Mouse (Mus musculus): ENCODE measurements at regions not wholly inside any gene's neighbourhood (a gene's known extent, or its start where the extent isn't known, plus 50 kb on each side); places are given as distances from the start of the nearest gene placed in this dataset.

DNA sequence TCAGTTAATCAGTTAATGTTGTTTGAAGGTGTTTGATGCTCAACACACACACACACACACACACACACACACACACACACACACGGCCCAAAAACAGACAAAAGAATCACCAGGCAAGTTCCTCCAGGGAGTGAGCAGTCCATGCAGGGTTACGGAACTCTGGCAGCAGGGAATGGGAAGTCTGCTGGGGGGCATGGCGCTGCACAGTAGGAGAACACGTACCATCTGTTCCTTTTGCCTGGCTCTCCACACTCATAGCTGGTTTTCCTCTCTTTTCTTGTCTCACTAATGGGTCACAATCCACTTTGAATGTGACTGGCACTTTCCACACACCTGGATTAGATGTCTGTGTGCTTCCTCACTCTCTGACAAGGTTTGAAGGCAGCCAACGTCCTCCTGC lies 151.8 kb downstream of the Rpl14 start:
- H3K79me2 ChIP-seq (ENCODE audit: control insufficient read depth, insufficient read depth, low read length, poor library complexity), result no peaks in the 10 kb centered on the region
- H3K27ac ChIP-seq (ENCODE audit: control insufficient read depth, low read depth, low read length), result no peak overlapping the region
- no peak overlapping the region for H3K4me3 ChIP-seq (ENCODE audit: control insufficient read depth in 1 of 2, insufficient read depth in 1 of 2, low read depth in 2 of 2, low read length in 2 of 2)
- no peaks in the 10 kb centered on the region for H3K4me1 ChIP-seq (ENCODE audit: control insufficient read depth in 1 of 2, insufficient read depth in 2 of 2, low read length in 2 of 2)
- H3K9ac ChIP-seq (ENCODE audit: control insufficient read depth, low read depth, low read length, poor library complexity, severe bottlenecking), result no peak overlapping the region
- no peak for DNase-seq (ENCODE audit: low read depth, low spot score)
- TF ChIP-seq GABPA (IDR thresholded peaks at IDR 0.05; ENCODE audit: low read depth, low read length) (no peak), USF2 (IDR thresholded peaks at IDR 0.05; ENCODE audit: borderline replicate concordance in 1 of 2, insufficient read depth in 1 of 2, low read depth in 1 of 2, low read length in 2 of 2) (no peak), KAT2A (conservative IDR thresholded peaks at IDR 0.05; ENCODE audit: low read depth, low read length) (no peak), CHD1 (IDR thresholded peaks at IDR 0.05; ENCODE audit: low read depth, low read length) (no peak), POLR2A (IDR thresholded peaks at IDR 0.05; ENCODE audit: control insufficient read depth in 1 of 2, insufficient read depth in 1 of 2, low read depth in 1 of 2, low read length in 2 of 2, poor library complexity in 1 of 2) (no peak), ZMIZ1 (IDR thresholded peaks at IDR 0.05; ENCODE audit: low read depth, low read length) (no peak)
- H3K9me3 ChIP-seq (replicated peaks; ENCODE audit: insufficient read depth, low read length), result no peaks in the 10 kb centered on the region
- no peaks in the 10 kb centered on the region for H3K36me3 ChIP-seq (ENCODE audit: control insufficient read depth in 1 of 2, insufficient read depth in 2 of 2, low read length in 2 of 2)
- H3K27me3 ChIP-seq (ENCODE audit: control insufficient read depth in 1 of 2, insufficient read depth in 2 of 2, low read length in 2 of 2), result no peaks in the 10 kb centered on the region

GRCm38 (mm10) chr9:120731952-120732622 lies 160.8 kb downstream of the Rpl14 start:
- Histone ChIP-seq H3K9ac (ENCODE audit: control insufficient read depth, low read depth, low read length, poor library complexity, severe bottlenecking) (peak overlapping the region; percentile 23; the same call in 1 of the 2 replicates), H3K36me3 (ENCODE audit: control insufficient read depth in 1 of 2, insufficient read depth in 2 of 2, low read length in 2 of 2) (peaks cover 0 to 12% of the 10 kb centered on the region in 2 experiments; a peak in 2 of 4 replicates)
- no peak for TF ChIP-seq ZC3H11A (IDR thresholded peaks at IDR 0.05; ENCODE audit: low read depth, low read length)
- peak; percentile 90 for TF ChIP-seq TCF12 (IDR thresholded peaks at IDR 0.05; ENCODE audit: low read depth, low read length)
- TF ChIP-seq SIN3A (IDR thresholded peaks at IDR 0.05; ENCODE audit: low read length), result peak; percentile 83
- no peak for TF ChIP-seq JUND (IDR thresholded peaks at IDR 0.05; ENCODE audit: low read depth, low read length)
- TF ChIP-seq HCFC1 (IDR thresholded peaks at IDR 0.05; ENCODE audit: low read depth, low read length), result no peak
- TF ChIP-seq POLR2A (IDR thresholded peaks at IDR 0.05; ENCODE audit: control insufficient read depth in 1 of 2, insufficient read depth in 1 of 2, low read depth in 1 of 2, low read length in 2 of 2, poor library complexity in 1 of 2), result no peak
- TF ChIP-seq USF2 (IDR thresholded peaks at IDR 0.05; ENCODE audit: borderline replicate concordance in 1 of 2, insufficient read depth in 1 of 2, low read depth in 1 of 2, low read length in 2 of 2), result no peak
- peak; percentile 31; the same call in 1 of the 2 replicates for TF ChIP-seq MAFK (IDR thresholded peaks at IDR 0.05; ENCODE audit: borderline replicate concordance, low read depth, low read length)
- no peak for TF ChIP-seq MYB (IDR thresholded peaks at IDR 0.05; ENCODE audit: low read depth, low read length)
- no peak for TF ChIP-seq RAD21 (IDR thresholded peaks at IDR 0.05; ENCODE audit: low read depth, low read length)
- TF ChIP-seq CHD1 (IDR thresholded peaks at IDR 0.05; ENCODE audit: low read depth, low read length), result no peak
- peak; percentile 62; the same call in 1 of the 2 replicates for TF ChIP-seq USF1 (IDR thresholded peaks at IDR 0.05; ENCODE audit: low read depth, low read length)
- no peak for TF ChIP-seq UBTF (IDR thresholded peaks at IDR 0.05; ENCODE audit: borderline replicate concordance, insufficient read depth, low read depth, low read length)
- TF ChIP-seq RCOR1 (IDR thresholded peaks at IDR 0.05; ENCODE audit: low read depth, low read length), result peak; percentile 89
- no peak for TF ChIP-seq ZKSCAN1 (IDR thresholded peaks at IDR 0.05; ENCODE audit: low read depth, low read length)
- TF ChIP-seq MAZ (IDR thresholded peaks at IDR 0.05; ENCODE audit: low read depth, low read length), result peak; percentile 53; the same call in 1 of the 2 replicates
- 0 out of 2 replicates have a peak, but pooled peaks have one; percentile 63 for TF ChIP-seq MYC (IDR thresholded peaks at IDR 0.05; ENCODE audit: low read depth, low read length)
- 0 out of 2 replicates have a peak, but pooled peaks have one; percentile 10 for TF ChIP-seq ELF1 (IDR thresholded peaks at IDR 0.05; ENCODE audit: low read depth, low read length)
- TF ChIP-seq MEF2A (IDR thresholded peaks at IDR 0.05; ENCODE audit: extremely low read depth, insufficient replicate concordance, low read depth, low read length, poor library complexity, severe bottlenecking), result peak; percentile 79; the same call in 1 of the 2 replicates
- TF ChIP-seq CTCF (IDR thresholded peaks at IDR 0.05 in 2 of 3, conservative IDR thresholded peaks at IDR 0.05 in 1 of 3; ENCODE audit: control insufficient read depth in 1 of 3, insufficient read depth in 1 of 3, low read depth in 2 of 3, low read length in 3 of 3, poor library complexity in 1 of 3, severe bottlenecking in 1 of 3), result no peak
- no peak for TF ChIP-seq E2F4 (IDR thresholded peaks at IDR 0.05; ENCODE audit: borderline replicate concordance, low read depth, low read length)
- TF ChIP-seq TBP (IDR thresholded peaks at IDR 0.05; ENCODE audit: low read depth, low read length), result no peak
- TF ChIP-seq MXI1 (IDR thresholded peaks at IDR 0.05; ENCODE audit: low read depth, low read length), result no peak; the same call in 1 of the 2 replicates
- TF ChIP-seq SMC3 (IDR thresholded peaks at IDR 0.05; ENCODE audit: low read depth, low read length), result no peak
- no peak for TF ChIP-seq GABPA (IDR thresholded peaks at IDR 0.05; ENCODE audit: low read depth, low read length)
- TF ChIP-seq EP300 (IDR thresholded peaks at IDR 0.05; ENCODE audit: low read depth in 1 of 2, low read length in 2 of 2), result peak; percentile 81 to 93

More at GRCm38 (mm10) chr9:120731952-120732622, 160.8 kb downstream of the Rpl14 start:
- Histone ChIP-seq H3K79me2 (ENCODE audit: control insufficient read depth, insufficient read depth, low read length, poor library complexity) (no peaks in the 10 kb centered on the region), H3K27ac (ENCODE audit: control insufficient read depth, low read depth, low read length) (peak overlapping the region; percentile 54), H3K27me3 (ENCODE audit: control insufficient read depth in 1 of 2, insufficient read depth in 2 of 2, low read length in 2 of 2) (no peaks in the 10 kb centered on the region), H3K4me3 (ENCODE audit: control insufficient read depth in 1 of 2, insufficient read depth in 1 of 2, low read depth in 2 of 2, low read length in 2 of 2) (no peak overlapping the region), H3K4me1 (ENCODE audit: control insufficient read depth in 1 of 2, insufficient read depth in 2 of 2, low read length in 2 of 2) (peaks cover 13 to 34% of the 10 kb centered on the region in 2 experiments), H3K9me3 (replicated peaks; ENCODE audit: insufficient read depth, low read length) (no peaks in the 10 kb centered on the region)
- peak; percentile 71 for DNase-seq (ENCODE audit: low read depth, low spot score)
